ENCODE assay signal across 8 mouse cellular contexts in the genomic region with DNA sequence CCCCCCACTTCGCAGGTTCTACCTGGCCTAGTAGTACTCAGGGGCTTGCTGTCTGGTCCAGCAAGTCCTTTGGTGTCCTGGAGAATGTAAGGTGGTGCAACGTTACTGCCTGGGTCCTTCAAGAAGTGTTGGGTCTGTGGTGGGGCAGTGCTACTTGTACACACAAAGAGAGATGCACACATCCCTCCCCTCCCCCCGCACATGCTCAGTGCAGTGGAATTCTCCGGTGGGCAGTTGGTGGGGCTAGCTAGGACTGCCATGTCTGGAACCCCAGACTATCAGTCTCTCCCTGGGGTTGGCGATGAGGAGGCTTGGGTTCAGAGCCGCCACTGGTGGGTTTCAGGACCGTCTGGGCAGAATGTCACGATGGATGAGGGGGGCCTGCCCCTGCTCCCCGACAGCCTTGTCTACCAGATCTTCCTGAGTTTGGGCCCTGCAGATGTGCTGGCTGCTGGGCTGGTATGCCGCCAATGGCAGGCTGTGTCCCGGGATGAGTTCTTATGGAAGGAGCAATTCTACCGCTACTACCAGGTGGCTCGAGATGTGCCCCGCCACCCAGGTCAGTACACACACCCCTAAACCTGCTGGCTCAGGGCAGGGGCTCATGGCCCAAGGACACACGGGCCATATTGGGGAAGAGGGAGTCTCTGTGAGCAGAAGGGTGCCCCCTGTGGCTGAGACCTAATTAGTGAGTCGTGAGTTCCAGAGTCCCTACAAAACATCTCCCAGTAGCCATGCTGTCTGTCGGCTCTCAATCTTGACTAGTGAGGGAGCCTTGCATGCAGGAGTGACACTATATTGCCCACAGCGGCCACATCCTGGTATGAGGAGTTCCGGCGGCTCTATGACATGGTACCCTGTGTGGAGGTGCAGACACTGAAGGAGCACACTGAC. TPM values are rescaled to one million over a fixed set of nuclear protein-coding genes. Genes with fewer than 3 reads are reported as not detected.
DNase-seq lines count a peak whose midpoint lies in the region; ATAC-seq lines count a peak whose summit lies in the region.

TSS of gene C8g (minus strand) at position 127 of the 894 bp plus-strand sequence.

- H3K27me3 ChIP-seq in intestine, embryonic 14.5 days (replicated peaks; ENCODE audit: control insufficient read depth, insufficient read depth, low read length) = no peaks in the 10 kb centered on the region
- H3K27me3 ChIP-seq in midbrain, embryonic 16.5 days (ENCODE audit: control insufficient read depth, insufficient read depth, low read depth, low read length) = no peaks in the 10 kb centered on the region

- WGBS in intestine, embryonic 14.5 days = 72% methylated on average over 20 of the region's 20 CpGs
- 78% methylated on average over 20 of the region's 20 CpGs for WGBS in midbrain, embryonic 16.5 days

- H3K9ac ChIP-seq in intestine, embryonic 14.5 days (ENCODE audit: low read length) = peak within 1 kb of the TSS; percentile 95
- H3K9ac ChIP-seq in midbrain, embryonic 16.5 days (ENCODE audit: low read depth, low read length) = peak within 1 kb of the TSS; percentile 87

- H3K4me1 ChIP-seq in intestine, embryonic 14.5 days (replicated peaks; ENCODE audit: control insufficient read depth, insufficient read depth, low read length) = peaks cover 10% of the 10 kb centered on the region
- peaks cover 10% of the 10 kb centered on the region for H3K4me1 ChIP-seq in midbrain, embryonic 16.5 days (ENCODE audit: control insufficient read depth, insufficient read depth, low read length)

- peak; percentile 16 for DNase-seq in embryo, embryonic 10.5 days (ENCODE audit: low spot score)
- no peak for DNase-seq in embryo, embryonic 10 days (ENCODE audit: low spot score)
- peak; percentile 18 for DNase-seq in thymus, postnatal 25 days
- DNase-seq in thymus, adult 18-20 months = no peak
- no peak for DNase-seq in intestine, embryonic 14.5 days (ENCODE audit: low spot score)
- no peak for DNase-seq in layer of hippocampus, adult 9-10 months (ENCODE audit: low spot score)
- no peak for DNase-seq in T-cell, adult 2 months (ENCODE audit: low spot score)

- 0 out of 2 replicates have a peak within 1 kb of the TSS, but pooled peaks have one; percentile 54 for H3K27ac ChIP-seq in intestine, embryonic 14.5 days (ENCODE audit: low read depth)
- peak within 1 kb of the TSS; percentile 87 for H3K27ac ChIP-seq in midbrain, embryonic 16.5 days (ENCODE audit: low read length)

- H3K4me2 ChIP-seq in intestine, embryonic 14.5 days (ENCODE audit: low read length) = peak within 1 kb of the TSS; percentile 100
- peak within 1 kb of the TSS; percentile 79 for H3K4me2 ChIP-seq in midbrain, embryonic 16.5 days (ENCODE audit: low read length)

- peaks cover 24% of the 10 kb centered on the region for H3K36me3 ChIP-seq in intestine, embryonic 14.5 days (ENCODE audit: control insufficient read depth, insufficient read depth, low read length)
- peaks cover 23% of the 10 kb centered on the region for H3K36me3 ChIP-seq in midbrain, embryonic 16.5 days (ENCODE audit: control insufficient read depth, insufficient read depth, low read length)

- peak within 1 kb of the TSS; percentile 97 for H3K4me3 ChIP-seq in intestine, embryonic 14.5 days (ENCODE audit: low read depth, low read length)
- peak within 1 kb of the TSS; percentile 70 for H3K4me3 ChIP-seq in midbrain, embryonic 16.5 days (ENCODE audit: low read depth, low read length)

- H3K9me3 ChIP-seq in intestine, embryonic 14.5 days (ENCODE audit: control insufficient read depth, low read length) = no peaks in the 10 kb centered on the region
- H3K9me3 ChIP-seq in midbrain, embryonic 16.5 days (replicated peaks; ENCODE audit: control insufficient read depth, low read length, poor library complexity, severe bottlenecking) = no peaks in the 10 kb centered on the region

- no peak for ATAC-seq in intestine, embryonic 14.5 days (replicated peaks; ENCODE audit: low FRiP score, low TSS enrichment, low read depth)
- ATAC-seq in midbrain, embryonic 16.5 days = 0 out of 2 replicates have a peak, but pooled peaks have one; percentile 2

RNA-seq across cellular contexts. Expression of gene C8g, which starts in this region (rescaled TPM):
- polyA plus RNA-seq in intestine, embryonic 14.5 days (2014; fragmentation: Nextera tagmentation; extraction: Ambion mirVana) = 5.9 and 6.3 TPM in 2 replicates
- polyA plus RNA-seq in midbrain, embryonic 16.5 days (2015; fragmentation: Nextera tagmentation; extraction: Ambion mirVana) = 5.1 and 5.9 TPM in 2 replicates

Comparison
In these comparisons a context has a peak if more than half of its experiments do, and no peak if none do; other contexts are left out.
1. DNase-seq: peak in embryo, embryonic 10.5 days (single experiment) and thymus, postnatal 25 days (single experiment); none in embryo, embryonic 10 days (single experiment), thymus, adult 18-20 months (0 of 2), intestine, embryonic 14.5 days (single experiment), layer of hippocampus, adult 9-10 months (single experiment) and T-cell, adult 2 months (single experiment).